Mouse (Mus musculus): ENCODE data around the gene Uspl1. TPM values are rescaled to one million over a fixed set of nuclear protein-coding genes. Genes with fewer than 3 reads are reported as not detected.

Uspl1 gene
- polyA plus RNA-seq, 1 experiment: 38.7 TPM

DNA sequence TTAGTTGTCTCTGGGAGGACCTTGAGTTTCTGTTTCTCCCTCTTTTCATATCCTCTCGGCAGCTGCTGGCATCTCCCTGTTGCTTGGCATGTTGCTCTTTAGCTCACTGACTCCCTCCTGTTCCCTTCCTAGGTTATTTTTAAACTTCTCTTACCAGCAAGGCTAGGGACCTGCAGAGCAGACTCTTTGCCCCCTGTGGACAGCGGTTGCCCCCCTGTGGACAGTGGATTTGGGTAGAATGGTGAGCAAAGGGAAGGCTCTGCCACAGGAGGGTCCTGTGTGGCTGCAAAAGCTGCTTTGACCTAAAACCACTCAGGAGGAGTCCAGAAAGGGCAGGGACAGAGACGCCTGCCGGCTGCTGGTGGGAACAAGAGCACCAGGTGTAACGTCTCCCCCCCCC lies 58.9 kb downstream of the Uspl1 start:
- no peak for TF ChIP-seq CTCF (IDR thresholded peaks at IDR 0.05; ENCODE audit: borderline replicate concordance, extremely low read depth, insufficient read depth, insufficient read length)
- no peak for TF ChIP-seq POLR2A (IDR thresholded peaks at IDR 0.05; ENCODE audit: borderline replicate concordance, extremely low read depth, insufficient read depth, insufficient read length, poor library complexity, severe bottlenecking)
- no peak for DNase-seq (ENCODE audit: low read depth)

DNA sequence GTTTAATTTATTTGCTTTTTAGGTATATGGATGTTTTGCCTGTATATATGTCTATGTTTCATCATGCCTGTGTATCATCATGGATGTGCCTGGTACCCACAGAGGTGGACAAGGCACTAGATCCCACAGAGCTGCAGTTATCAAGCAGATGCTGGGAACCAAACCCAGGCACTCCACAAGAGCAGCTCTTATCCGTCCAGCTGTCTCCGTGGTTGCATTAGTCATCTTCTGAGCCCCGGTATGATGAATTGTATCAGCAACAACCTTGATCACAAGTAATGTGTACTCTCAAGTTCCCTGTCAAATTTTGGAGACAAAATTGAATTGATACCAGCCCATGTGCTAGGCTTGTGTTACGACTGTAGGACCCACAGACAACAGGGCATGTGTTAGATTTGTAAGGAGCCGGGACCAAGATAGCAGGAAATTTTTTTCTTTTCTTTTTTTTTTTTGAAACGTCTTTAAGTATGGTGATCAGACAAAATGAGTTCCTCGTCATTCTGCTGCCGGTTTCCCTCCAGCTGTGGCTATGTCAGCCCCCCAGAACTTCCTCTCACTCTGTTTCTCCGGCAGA lies 61.3 kb downstream of the Uspl1 start:
- TF ChIP-seq CTCF (IDR thresholded peaks at IDR 0.05; ENCODE audit: borderline replicate concordance, extremely low read depth, insufficient read depth, insufficient read length) (no peak), POLR2A (IDR thresholded peaks at IDR 0.05; ENCODE audit: borderline replicate concordance, extremely low read depth, insufficient read depth, insufficient read length, poor library complexity, severe bottlenecking) (no peak)
- no peak for DNase-seq (ENCODE audit: low read depth)

DNA sequence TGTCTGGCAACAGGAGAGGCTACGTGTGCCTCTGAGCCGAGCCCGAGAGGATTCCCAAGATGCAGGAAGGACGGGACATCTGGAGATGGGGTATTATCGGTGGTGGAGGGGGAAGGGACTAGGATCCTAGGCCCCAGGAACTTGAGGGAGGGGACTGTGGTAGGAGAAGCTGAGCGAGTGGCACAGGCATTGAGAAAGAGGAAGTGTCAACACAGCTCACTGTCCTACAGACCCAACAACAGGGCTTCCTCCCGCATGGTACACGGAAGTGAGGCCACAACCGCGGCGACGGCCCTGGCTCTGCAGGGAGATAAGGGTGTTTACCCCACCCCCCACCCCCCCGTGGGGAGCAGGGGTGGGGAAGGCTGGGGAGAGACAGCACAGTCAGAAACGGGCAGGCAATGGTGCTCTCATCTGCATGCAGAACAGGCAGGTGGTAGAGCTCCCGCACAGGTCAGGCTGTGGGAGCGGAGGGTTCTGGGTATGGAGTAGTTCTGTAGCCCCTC lies 61.9 kb downstream of the Uspl1 start:
- DNase-seq (ENCODE audit: low read depth): peak; percentile 35
- TF ChIP-seq CTCF (IDR thresholded peaks at IDR 0.05; ENCODE audit: borderline replicate concordance, extremely low read depth, insufficient read depth, insufficient read length): no peak
- TF ChIP-seq POLR2A (IDR thresholded peaks at IDR 0.05; ENCODE audit: borderline replicate concordance, extremely low read depth, insufficient read depth, insufficient read length, poor library complexity, severe bottlenecking): no peak

DNA sequence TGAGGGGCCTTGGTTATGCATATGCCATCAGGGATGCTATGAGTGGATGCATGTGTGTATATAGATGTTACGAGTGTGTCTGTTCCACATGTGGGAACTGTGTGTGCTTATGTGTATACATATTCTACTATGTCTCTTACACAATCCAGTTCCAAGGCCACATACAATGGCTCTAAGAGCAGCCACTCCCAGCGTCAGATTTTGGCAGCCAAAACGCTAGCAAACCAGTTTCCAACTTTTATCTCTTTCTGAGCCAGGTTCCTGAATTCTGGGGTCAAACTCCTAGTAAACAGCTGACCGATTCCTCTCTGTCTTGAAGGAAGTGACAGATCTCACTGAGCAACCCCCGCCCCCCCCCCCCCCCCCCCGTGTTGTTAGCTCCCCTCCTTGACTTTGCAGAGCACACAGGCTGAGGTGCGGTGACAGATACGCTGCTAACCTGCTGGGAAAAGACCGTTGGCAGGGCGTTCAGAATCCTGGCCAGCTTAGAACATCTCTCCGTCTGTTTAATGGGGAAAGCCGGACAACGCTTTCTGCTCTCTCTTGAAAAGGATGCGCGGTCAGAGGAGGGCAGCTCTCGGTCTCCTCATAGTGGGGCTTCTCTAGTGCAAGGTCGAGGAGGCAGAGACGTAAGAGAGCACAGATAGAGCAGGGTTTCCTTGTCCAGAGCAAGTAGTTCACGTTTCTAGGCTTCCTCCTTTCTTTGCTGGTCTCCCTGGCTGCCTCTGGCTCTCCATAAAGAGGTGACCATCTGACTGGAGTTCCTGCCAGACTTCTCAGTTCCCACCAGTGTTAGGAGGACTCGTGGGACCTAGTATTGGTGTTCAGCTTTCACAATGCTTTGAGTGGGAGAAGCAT lies 63.1 kb downstream of the Uspl1 start:
- TF ChIP-seq CTCF (IDR thresholded peaks at IDR 0.05; ENCODE audit: borderline replicate concordance, extremely low read depth, insufficient read depth, insufficient read length): no peak
- no peak for TF ChIP-seq POLR2A (IDR thresholded peaks at IDR 0.05; ENCODE audit: borderline replicate concordance, extremely low read depth, insufficient read depth, insufficient read length, poor library complexity, severe bottlenecking)
- DNase-seq (ENCODE audit: low read depth): no peak

DNA sequence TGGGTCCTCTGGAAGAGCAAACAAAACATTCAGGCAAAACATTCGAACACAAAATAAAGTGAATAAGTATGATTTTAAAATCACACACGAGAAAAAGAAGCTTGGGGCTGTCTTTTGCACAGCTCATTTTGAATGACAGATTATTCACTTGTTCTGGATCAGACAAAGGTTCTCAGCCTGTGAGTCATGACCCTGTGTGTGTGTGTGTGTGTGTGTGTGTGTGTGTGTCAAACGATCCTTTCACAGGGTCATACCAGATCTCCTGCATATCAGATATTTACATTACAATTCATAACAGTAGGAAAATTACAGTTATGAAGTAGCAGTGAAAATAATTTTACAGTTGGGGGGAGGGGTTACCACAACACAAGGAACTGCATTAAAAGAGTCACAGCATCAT lies 68.2 kb downstream of the Uspl1 start:
- TF ChIP-seq POLR2A (IDR thresholded peaks at IDR 0.05; ENCODE audit: borderline replicate concordance, extremely low read depth, insufficient read depth, insufficient read length, poor library complexity, severe bottlenecking) (no peak), CTCF (IDR thresholded peaks at IDR 0.05; ENCODE audit: borderline replicate concordance, extremely low read depth, insufficient read depth, insufficient read length) (no peak)
- DNase-seq (ENCODE audit: low read depth): no peak

DNA sequence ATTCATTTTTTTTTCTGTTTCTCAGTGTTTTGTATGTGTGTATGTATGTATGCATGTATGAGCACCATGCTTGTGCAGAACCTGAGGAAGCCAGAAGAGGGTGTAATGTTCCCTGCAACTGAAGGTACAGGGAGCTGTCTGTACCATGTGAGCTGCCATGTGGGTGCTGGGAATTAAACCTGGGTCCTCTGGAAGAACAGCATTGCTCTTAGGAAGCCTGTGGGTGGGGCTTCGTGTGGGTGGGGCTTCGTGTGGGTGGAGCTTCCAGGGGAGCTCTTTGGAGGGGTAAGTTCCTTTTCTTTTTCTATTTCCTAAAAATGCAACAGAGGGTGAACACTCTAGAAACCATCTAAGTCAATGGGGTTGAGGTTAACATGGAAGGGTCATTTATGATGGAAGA lies 69.3 kb downstream of the Uspl1 start:
- TF ChIP-seq CTCF (IDR thresholded peaks at IDR 0.05; ENCODE audit: borderline replicate concordance, extremely low read depth, insufficient read depth, insufficient read length) (no peak), POLR2A (IDR thresholded peaks at IDR 0.05; ENCODE audit: borderline replicate concordance, extremely low read depth, insufficient read depth, insufficient read length, poor library complexity, severe bottlenecking) (no peak)
- DNase-seq (ENCODE audit: low read depth): no peak

DNA sequence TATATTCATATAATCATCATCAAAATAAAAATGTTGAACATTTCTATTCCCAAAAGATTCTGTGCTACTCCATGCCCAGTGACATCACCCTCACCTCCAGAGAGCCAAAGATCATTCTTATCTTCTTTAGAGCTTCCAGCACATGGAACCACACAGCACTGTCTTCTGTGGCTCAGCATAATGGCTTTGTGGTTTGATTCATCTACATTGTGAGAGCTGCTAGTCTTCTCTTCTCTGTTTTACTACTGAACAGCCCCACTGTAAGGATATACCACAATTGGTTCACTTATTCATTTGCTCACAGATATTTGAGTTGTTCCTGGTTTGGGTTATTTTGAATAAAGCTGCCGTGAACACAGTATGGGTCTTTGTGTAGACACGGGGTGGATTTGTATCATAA lies 71.4 kb downstream of the Uspl1 start:
- TF ChIP-seq POLR2A (IDR thresholded peaks at IDR 0.05; ENCODE audit: borderline replicate concordance, extremely low read depth, insufficient read depth, insufficient read length, poor library complexity, severe bottlenecking) (no peak), CTCF (IDR thresholded peaks at IDR 0.05; ENCODE audit: borderline replicate concordance, extremely low read depth, insufficient read depth, insufficient read length) (no peak)
- DNase-seq (ENCODE audit: low read depth): no peak

DNA sequence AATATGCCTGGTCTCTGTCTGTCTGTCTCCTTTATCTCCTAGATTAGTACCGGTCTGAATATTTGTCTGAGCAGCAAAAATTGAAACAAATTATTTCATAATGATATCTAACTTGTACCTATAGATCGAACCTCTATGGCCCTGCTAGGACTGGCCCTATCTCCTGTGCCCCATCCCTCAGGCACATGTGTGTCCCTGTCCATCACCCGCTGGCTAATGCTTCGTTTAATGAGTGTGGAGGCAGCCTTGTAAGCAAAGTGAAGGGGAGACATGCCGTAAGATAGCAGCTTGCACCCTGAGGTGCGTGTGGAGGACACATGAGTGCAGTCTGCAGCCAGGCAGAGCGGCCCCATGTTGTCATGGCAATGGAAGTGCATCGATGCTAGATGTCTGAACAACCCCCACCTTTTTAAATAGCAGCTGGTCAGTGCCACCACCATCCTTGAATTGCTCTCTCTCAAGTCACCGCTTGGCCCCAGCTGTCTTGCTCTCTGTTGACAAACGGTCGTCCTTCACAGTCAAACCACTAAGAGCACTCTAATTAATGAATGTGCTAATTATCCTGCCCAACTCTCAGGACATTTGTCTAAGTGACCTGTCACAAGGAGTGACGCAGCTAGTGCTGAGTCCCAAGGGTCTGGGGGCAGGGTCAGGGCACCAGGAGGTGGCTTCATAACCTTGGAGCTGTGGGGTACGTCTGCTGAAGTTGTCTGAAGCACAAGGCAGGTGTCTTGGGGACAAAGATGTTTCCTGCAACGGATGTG lies 73.5 kb downstream of the Uspl1 start:
- TF ChIP-seq CTCF (IDR thresholded peaks at IDR 0.05; ENCODE audit: borderline replicate concordance, extremely low read depth, insufficient read depth, insufficient read length) (no peak), POLR2A (IDR thresholded peaks at IDR 0.05; ENCODE audit: borderline replicate concordance, extremely low read depth, insufficient read depth, insufficient read length, poor library complexity, severe bottlenecking) (no peak)
- peak; percentile 65 for DNase-seq (ENCODE audit: low read depth)

DNA sequence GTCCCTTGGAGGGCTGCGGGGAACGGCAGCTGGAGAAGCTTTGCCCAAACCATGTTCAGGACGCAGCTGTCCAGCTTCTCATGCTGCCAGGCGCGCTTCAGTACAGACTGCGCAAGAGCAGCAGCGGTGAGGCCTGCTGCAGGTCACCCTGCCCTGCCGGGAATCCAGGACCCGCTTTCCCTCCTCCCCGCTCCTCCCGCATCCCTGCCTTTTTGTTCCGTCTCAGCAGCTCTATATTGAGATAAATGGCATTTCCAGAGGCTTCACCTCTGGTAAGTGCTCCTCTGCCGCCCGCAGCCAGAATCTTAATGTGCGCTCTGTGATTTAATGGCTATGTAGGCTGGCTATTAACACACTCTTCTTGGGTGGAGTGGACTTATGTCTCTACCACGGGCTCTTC lies 74.9 kb downstream of the Uspl1 start:
- TF ChIP-seq POLR2A (IDR thresholded peaks at IDR 0.05; ENCODE audit: borderline replicate concordance, extremely low read depth, insufficient read depth, insufficient read length, poor library complexity, severe bottlenecking) (no peak), CTCF (IDR thresholded peaks at IDR 0.05; ENCODE audit: borderline replicate concordance, extremely low read depth, insufficient read depth, insufficient read length) (no peak)
- DNase-seq (ENCODE audit: low read depth): peak; percentile 68

- no peak for DNase-seq (ENCODE audit: low read depth)
- TF ChIP-seq CTCF (IDR thresholded peaks at IDR 0.05; ENCODE audit: borderline replicate concordance, extremely low read depth, insufficient read depth, insufficient read length): no peak
- no peak for TF ChIP-seq POLR2A (IDR thresholded peaks at IDR 0.05; ENCODE audit: borderline replicate concordance, extremely low read depth, insufficient read depth, insufficient read length, poor library complexity, severe bottlenecking)
Observed at GRCm38 (mm10) chr5:149261449-149261848, 77.3 kb downstream of the Uspl1 start.

DNA sequence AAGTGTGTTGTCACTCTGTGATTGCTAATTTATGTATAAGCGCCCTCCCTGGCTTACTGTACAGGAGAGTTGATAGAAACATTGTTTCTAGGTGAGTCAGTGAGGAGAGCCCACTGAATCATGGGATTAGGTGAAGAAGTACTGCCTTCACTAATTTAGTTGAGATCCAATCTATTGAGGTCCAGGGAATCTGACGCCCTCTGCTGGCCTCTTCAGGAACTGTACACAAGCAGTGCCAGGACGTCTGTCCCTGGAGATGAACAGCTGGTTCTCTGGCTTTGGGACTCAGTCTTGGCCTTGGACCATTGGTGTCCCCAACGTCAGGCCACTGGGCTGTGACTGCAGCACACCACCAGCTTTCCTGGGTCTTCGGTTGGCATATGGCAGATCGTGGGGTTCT lies 77.7 kb downstream of the Uspl1 start:
- TF ChIP-seq CTCF (IDR thresholded peaks at IDR 0.05; ENCODE audit: borderline replicate concordance, extremely low read depth, insufficient read depth, insufficient read length): peak; percentile 28; the same call in 1 of the 2 replicates
- TF ChIP-seq POLR2A (IDR thresholded peaks at IDR 0.05; ENCODE audit: borderline replicate concordance, extremely low read depth, insufficient read depth, insufficient read length, poor library complexity, severe bottlenecking): no peak
- no peak for DNase-seq (ENCODE audit: low read depth)

All from brain, embryonic 14.5 days (tissue).